Mouse (Mus musculus): ENCODE data around the gene Dmrtc2.

Gene Dmrtc2

DNA sequence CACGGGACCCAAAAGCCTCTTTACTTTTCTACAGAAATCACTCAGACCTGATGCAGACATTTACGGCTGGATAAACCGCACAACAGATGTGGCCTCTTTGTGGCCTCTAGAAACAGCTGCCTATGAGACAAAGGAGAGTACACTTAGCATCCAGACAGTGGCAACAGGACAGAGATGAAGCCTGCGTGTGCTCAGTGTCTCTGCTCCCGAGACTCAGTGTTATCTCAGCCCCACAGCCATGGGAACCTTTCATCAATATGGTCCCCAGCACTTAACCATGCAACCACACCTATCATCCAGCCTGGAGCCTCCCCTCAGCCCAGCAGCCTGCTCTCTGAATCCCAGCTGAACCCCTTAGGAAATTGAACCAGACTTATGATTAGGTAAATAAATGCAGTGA lies 10.6 kb upstream of the Dmrtc2 start:
- TF ChIP-seq GATA4 (IDR thresholded peaks at IDR 0.05; ENCODE audit: insufficient replicate concordance, low read length) = no peak

DNA sequence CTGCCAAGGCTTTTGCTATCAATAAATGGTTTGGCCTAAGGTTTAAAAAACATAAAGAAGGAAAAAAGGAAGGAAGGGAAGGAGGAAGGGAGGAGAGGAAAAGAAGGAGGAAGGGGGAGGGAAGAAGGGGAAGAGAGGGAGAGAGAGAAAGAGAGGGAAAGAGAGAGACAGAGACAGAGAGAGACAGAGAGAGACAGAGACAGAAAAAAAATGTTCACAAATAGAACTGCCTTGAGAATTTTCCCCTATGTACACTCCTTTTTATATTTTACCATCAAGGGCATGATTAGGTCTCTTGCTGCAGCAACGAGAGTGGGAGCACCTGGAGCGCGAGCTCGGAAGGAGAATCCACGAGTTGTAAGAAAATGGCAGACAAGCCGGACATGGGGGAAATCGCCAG lies 7.9 kb upstream of the Dmrtc2 start, which contains the start of gene Gm9844:
Gene Gm9844, plus strand, starts transcription at position 301 of the 400 bp plus-strand sequence.
- no peak for TF ChIP-seq GATA4 (IDR thresholded peaks at IDR 0.05; ENCODE audit: insufficient replicate concordance, low read length)

DNA sequence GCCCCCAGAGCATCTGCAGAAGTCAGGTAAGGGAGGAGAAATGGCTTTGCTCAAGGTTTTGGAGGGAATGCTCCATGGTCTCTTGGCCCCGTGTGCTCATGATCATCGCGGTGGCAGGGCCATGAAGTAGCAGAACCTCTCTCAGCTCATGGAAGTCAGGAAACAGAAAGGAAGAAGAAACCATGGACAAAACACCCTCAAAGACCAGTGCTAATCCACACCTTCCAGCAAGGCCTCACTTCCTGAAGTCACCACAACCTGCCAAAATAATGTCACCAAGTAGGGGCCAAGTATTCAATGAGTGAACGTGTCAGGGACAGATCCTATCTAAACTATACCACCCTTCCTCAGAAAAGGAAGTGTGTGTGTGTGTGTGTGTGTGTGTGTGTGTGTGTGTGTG lies 7.0 kb upstream of the Dmrtc2 start:
- no peak for TF ChIP-seq GATA4 (IDR thresholded peaks at IDR 0.05; ENCODE audit: insufficient replicate concordance, low read length)

DNA sequence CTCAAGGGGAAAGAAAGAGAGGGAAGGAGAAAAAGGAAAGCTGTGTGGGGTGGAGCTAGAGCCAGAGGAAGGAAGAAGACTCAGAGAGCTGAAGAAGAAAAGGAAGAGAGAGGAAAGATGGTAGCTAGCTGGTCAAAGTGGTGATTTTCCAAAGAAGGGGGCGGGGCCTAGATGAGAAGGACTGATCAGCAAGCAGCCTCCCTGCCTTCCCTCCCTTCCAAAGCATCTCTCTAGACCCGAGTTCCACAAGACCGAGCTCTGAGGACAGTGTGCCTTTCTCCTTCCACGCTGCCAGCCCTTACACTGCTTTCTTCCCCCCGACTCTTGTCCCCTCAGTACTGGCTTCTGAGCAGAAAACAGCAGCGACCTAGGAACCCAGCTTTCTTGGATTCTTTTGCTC lies 5.7 kb upstream of the Dmrtc2 start:
- no peak for TF ChIP-seq GATA4 (IDR thresholded peaks at IDR 0.05; ENCODE audit: insufficient replicate concordance, low read length)

DNA sequence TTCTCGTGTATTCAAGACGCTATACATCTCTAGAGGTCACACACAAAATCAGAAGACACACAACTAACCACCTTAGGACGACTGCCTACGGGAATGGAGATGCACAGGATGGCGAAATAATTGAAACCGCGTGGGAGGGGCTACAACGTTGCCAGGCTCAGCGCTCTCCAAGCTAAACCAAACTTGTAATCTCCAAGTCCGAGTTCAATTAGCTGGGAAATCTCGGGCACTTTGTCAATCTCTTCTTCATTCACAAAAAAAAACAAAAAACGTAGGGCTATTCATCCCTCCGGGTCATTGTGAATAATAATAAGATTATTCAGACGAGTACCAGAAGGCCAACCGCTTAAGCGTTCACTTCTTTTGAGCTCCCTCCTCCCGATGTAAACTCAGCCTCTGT lies 777 bp upstream of the Dmrtc2 start:
- no peak for TF ChIP-seq GATA4 (IDR thresholded peaks at IDR 0.05; ENCODE audit: insufficient replicate concordance, low read length)

DNA sequence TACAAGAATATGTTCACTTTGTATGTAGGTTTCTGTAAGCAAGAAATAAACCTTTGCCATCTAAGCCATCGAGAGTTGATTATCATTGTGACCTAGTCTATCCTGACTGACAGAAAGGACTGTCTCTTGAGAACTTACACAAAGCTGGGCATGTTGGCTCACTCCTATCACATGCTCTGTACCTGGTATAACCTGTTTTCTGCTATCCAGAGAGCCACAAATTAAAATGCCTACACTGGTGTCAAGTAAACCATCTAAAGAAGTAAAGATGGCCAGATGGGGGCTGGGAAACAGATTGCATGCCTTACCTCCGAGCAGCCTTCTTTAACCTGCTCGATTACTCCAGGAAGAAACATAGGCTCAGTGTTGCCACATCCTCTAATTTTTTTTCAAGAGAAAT lies 7.7 kb downstream of the Dmrtc2 start:
- TF ChIP-seq GATA4 (IDR thresholded peaks at IDR 0.05; ENCODE audit: insufficient replicate concordance, low read length) = no peak

DNA sequence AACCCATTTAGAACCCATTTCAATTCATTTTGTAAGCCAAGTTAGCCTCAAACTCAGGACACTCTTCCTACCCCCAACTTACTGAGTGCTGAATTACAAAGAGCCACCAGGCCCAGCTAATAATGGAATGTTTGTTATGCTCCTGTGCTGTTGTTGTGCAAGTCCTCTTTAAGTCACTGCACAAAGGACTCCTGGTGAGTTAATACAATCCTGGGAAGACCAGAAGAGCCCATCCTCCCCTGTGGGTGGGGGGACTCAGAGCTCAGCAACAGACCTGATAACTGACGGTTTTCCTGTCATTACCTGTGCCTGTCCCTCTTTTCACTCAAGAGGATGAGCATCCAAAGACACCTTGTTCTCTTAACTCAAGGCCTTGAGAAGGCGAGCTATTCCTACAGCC lies 9.8 kb downstream of the Dmrtc2 start:
- TF ChIP-seq GATA4 (IDR thresholded peaks at IDR 0.05; ENCODE audit: insufficient replicate concordance, low read length) = no peak

DNA sequence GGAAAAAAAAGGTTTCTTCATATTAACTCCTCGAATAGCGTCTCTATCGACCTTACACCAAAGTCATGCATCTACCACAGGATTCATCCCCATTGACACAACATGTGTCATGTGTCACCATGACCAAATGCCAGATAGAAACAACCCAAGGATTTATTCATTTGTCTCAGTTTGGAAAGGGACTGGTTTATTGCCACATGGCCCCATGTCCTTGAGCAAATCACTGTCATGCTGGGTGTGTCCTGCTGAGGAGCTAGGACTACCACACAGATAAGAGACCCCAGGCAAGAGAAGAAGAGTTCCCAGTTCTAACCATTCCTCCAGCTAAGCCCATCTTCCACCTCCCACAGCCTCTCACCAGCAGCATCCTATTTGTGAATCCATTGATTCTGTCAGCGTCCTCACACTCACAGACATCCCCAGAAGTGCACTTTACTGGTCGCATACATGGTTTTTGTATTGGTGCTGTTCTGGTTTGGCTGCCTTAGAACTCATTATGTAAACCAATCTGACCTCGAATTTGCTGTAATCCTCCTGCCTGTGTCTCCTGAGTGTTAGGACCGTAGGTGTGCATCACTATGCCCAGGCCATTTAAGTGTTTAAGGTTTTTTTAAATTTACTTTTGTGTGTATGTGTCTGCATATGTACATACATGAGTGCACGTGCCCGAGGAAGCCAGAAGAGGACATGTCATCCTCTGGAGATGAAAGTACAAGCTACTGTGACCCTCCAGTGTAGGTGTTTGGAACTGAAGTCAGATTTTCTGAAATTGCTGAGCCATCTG lies 12.8 kb downstream of the Dmrtc2 start:
- no peak for TF ChIP-seq GATA4 (IDR thresholded peaks at IDR 0.05; ENCODE audit: insufficient replicate concordance, low read length)

DNA sequence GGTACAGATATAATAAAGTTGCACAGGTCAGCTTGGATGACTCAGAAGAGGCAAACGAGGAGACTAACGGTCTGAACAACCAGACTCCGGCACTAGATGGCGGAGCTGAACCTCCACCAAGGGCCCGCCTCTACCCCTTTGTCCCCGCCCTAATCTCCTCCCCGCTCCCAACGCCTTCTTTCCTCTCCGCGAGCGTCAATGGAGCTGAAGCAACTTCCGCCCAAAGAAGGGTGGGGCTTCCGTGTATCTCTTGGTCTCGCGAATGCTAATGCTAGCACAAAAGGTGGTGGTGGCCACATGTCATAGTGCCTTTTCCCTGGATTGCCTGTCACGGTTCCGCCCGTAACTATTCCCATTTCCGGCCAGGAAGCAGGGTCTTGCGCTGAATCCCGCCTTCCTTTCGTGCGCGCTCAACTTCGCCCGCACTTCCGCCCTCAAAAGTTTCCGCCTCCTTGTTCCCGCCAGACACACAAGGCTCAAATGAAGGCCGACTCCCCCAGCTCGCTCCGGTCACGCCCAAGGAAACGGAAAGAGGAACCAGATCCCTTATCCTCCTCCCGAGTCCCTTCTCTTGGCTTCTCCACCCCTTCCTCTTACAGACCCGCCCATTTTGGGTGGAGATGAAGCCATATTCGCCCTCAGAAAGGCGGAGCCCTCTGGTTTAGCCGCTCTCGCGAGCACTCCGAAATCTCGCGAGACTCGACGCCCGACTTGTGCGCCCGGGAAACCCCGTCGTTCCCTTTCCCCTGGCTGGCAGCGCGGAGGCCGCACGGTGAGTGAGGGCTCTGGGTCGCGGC lies 14.2 kb downstream of the Dmrtc2 start, which contains the start of gene Rps19:
Gene Rps19, plus strand, starts transcription at position 476 of the 797 bp plus-strand sequence.
- peak; percentile 76; the same call in 1 of the 2 replicates for TF ChIP-seq GATA4 (IDR thresholded peaks at IDR 0.05; ENCODE audit: insufficient replicate concordance, low read length)

DNA sequence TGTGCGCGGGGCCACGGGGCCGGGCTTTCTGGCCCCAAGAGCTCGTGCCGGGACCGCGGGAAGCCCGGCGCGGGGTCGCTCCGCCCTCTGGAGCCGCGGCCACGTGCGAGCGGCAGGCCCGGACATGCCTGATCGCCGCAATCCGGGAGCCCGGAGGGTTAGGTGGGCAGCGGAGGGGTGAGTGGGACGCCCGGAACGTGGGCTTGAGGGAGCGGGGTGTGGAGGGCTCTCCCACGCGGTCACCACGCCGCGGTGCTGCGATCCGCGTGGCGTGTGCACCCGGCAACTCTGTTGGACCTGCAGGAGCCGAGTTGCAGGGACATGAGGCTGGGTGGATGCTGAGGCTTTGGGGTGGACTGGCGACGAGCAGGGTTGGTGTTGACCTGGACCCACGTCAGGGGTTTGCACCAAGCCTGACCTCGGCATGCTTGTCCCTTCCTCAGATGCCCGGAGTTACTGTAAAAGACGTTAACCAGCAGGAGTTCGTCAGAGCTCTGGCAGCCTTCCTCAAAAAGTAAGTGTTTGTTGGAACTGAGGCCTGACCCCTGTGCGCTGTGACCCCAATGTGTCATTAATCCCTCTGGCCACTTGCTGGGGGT lies 14.9 kb downstream of the Dmrtc2 start:
- TF ChIP-seq GATA4 (IDR thresholded peaks at IDR 0.05; ENCODE audit: insufficient replicate concordance, low read length) = no peak

DNA sequence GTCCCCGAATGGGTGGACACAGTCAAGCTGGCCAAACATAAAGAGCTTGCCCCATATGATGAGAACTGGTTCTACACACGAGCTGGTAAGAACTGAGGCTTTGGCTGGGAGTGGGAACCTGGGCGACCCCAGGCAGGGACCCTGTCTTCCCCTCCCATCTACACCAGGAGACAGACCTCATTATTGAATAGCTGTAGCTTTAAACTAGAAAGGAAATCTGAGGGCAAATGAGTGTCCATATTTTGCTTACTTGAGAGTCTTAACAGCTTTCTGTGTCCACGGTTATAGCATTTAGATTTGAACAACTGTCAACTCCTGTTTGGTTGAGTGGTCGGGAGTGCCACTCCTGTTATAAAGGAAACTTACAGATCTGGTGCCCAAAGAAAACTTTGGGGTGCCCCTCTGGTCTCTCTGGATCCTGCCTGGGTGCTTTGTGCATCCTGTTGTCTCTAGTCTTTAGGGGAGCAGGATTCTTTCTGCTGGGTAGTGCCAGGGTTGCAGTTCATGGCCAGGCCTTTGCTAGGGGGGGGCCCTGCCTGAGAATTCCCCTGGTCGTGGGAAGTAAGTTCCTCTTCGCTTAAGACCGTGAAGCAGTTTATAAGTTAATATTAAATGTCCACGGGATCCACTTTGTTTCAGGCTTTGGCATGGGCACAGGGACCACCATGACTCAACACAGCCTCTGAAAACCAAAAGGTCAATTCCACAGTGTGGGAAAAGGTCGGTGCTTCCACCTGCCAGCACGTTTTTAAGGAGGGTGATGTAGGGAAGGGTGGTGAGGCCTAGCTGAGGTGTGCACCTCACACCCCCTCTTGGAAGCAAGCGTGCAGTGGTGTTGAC lies 15.8 kb downstream of the Dmrtc2 start:
- TF ChIP-seq GATA4 (IDR thresholded peaks at IDR 0.05; ENCODE audit: insufficient replicate concordance, low read length) = no peak

DNA sequence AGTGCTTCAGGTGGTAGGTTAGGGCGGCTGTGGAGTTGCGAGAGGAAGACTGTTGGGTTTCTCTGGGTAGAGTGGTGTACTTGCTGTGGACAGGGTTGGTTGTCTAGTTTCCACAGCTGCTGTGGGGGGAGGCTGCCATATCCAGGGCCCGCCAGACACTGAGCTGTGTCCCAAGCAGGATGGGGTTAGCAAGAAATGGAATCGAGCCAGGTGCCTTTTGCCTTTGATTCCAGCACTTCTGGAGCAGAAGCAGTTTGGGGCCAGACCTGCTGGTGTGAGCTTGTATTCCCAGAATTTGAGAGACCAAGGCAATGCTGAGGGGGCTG lies 16.4 kb downstream of the Dmrtc2 start:
- no peak for TF ChIP-seq GATA4 (IDR thresholded peaks at IDR 0.05; ENCODE audit: insufficient replicate concordance, low read length)

DNA sequence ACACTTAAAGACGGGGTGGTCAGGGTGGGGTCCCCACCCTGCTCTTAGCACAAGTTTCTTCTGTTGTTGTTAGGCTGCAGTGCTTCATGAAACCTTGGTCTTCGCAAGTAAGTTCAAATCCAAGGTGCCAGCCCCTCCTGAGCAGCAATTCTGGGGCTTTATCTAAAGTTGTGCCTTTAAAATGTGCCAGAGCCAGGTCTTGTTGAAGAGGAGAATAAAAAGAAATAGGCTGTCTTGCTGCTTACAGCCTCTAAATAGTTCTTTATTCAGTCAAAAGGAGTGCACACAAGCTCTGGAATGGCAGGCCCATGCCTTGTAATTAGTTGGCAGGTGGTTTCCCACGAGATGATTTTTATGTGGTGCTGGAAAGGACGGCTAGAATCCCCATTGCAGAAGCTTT lies 17.2 kb downstream of the Dmrtc2 start:
- no peak for TF ChIP-seq GATA4 (IDR thresholded peaks at IDR 0.05; ENCODE audit: insufficient replicate concordance, low read length)

DNA sequence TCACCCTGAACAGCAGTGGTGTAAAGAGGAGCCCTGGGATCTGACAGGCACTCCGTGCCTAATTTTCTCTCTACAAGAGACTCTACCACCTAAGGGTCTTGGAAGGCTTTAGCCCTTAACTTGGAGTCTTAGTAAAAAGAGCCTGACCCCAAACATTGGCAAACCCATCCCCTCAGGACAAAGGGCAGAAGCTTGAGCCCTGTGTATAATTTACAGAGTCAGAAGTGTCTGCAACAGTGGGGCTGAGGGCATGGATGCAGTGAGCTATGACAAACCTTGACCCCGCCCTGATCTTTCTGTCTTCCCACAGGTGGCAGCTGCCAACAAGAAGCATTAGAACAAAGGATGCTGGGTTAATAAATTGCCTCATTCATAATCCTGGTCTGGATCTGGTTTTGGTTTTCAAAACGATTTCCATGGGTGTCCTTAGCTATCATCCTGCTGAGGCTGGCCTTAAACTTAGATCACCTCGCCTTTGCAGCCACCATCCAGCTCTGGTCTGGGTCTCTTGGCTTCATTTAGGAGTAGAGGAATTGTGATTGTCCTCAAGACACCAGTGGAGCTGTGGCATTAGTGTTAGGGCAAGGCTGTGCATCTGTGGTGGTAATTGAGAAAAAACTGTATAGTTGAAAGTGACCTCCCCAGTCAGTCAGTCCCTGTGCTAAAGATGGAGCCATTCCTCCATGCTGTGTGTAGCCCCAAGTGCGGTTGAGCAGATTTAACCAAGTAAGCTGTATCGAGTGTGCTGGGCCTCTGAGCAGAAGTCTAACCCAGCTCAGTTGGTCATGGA lies 19.8 kb downstream of the Dmrtc2 start:
- TF ChIP-seq GATA4 (IDR thresholded peaks at IDR 0.05; ENCODE audit: insufficient replicate concordance, low read length) = no peak

Measured in liver, adult (tissue).